Mouse (Mus musculus) ES-E14 (cell line): ENCODE data around the gene Hydin. TPM values are rescaled to one million over a fixed set of nuclear protein-coding genes. Genes with fewer than 3 reads are reported as not detected.

Experiments used
- DNase-seq: peaks from one replicate; pipeline ENCODE4 v3.0.0-alpha.2; 2013; ENCODE audit warnings: low read depth, low spot score
- H3K27ac ChIP-seq: 2 replicates; pipeline ENCODE4 v1.5.1; 2012; ENCODE audit warnings: low read depth, mild to moderate bottlenecking, low read length, moderate library complexity, mixed read lengths; ENCODE audit not compliant: poor library complexity, insufficient read depth, severe bottlenecking
- H3K36me3 ChIP-seq: 2 replicates; pipeline ENCODE4 v1.6.1; 2012; ENCODE audit warnings: mild to moderate bottlenecking, low read length, moderate library complexity, mixed read lengths; ENCODE audit not compliant: control insufficient read depth, poor library complexity, insufficient read depth, severe bottlenecking
- H3K4me1 ChIP-seq, 2 experiments: fragments of 150-350 bp in 1 of 2; sonication (generic) in 1 of 2; 2 replicates each; pipeline ENCODE4 v1.6.1; 2012; ENCODE audit warnings: low read length in 2 of 2, mild to moderate bottlenecking in 1 of 2, mixed read lengths in 1 of 2; ENCODE audit not compliant: control insufficient read depth in 2 of 2, insufficient read depth in 2 of 2, poor library complexity in 1 of 2
- H3K4me3 ChIP-seq, 2 experiments: fragments of 150-350 bp in 1 of 2; sonication (generic) in 1 of 2; 2 replicates each; pipeline ENCODE4 v1.5.1; 2012; ENCODE audit warnings: low read length in 2 of 2, low read depth in 1 of 2, mild to moderate bottlenecking in 1 of 2, mixed read lengths in 1 of 2; ENCODE audit not compliant: insufficient read depth in 1 of 2, poor library complexity in 1 of 2, severe bottlenecking in 1 of 2
- H3K9ac ChIP-seq: 2 replicates; pipeline ENCODE4 v1.6.1; 2012; ENCODE audit warnings: low read depth, mild to moderate bottlenecking, low read length, mixed read lengths; ENCODE audit not compliant: poor library complexity, insufficient read depth, severe bottlenecking
- H3K9me3 ChIP-seq: fragments of 150-350 bp; sonication (generic); 2 replicates; pipeline ENCODE4 v1.6.1; 2012; ENCODE audit warnings: low read depth, mild to moderate bottlenecking, low read length; ENCODE audit not compliant: control insufficient read depth, insufficient read depth
- CHD2 ChIP-seq: IDR thresholded peaks from 2 replicates; pipeline ENCODE4 v1.6.1; 2014; ENCODE audit warnings: mild to moderate bottlenecking, low read depth, low read length, inconsistent platforms
- HCFC1 ChIP-seq: IDR thresholded peaks from 2 replicates; pipeline ENCODE4 v1.6.1; 2012; ENCODE audit warnings: low read length, inconsistent platforms, borderline replicate concordance; ENCODE audit not compliant: insufficient read depth
- MAFK ChIP-seq: IDR thresholded peaks from 2 replicates; pipeline ENCODE4 v1.6.1; 2014; ENCODE audit warnings: mild to moderate bottlenecking, low read depth, low read length, inconsistent platforms; ENCODE audit not compliant: insufficient read depth
- ZC3H11A ChIP-seq: IDR thresholded peaks from 2 replicates; pipeline ENCODE4 v1.6.1; 2012; ENCODE audit warnings: low read depth, mild to moderate bottlenecking, inconsistent platforms, low read length, borderline replicate concordance
- ZNF384 ChIP-seq: IDR thresholded peaks from 2 replicates; pipeline ENCODE4 v1.6.1; 2012; ENCODE audit warnings: low read depth, low read length, inconsistent platforms
- in situ Hi-C, 2 experiments: fragments of 600-800 bp; cut with MboI; formaldehyde crosslinking; loops; one replicate each; pipeline ENCODE4 v1.15.1; 2025; ENCODE audit warnings: low sequenced_read_pairs in 2 of 2, inconsistent platforms in 1 of 2; ENCODE audit not compliant: unreplicated experiment in 2 of 2
- total RNA-seq: library from RNA; depleted of rRNA; stranded (reverse); fragments of 300-350 nt; gene quantifications from 2 replicates; pipeline ENCODE4 v1.2.3, GENCODE M21; 2012

Gene Hydin
- total RNA-seq, 1 experiment, result 1.0 TPM

- Histone ChIP-seq H3K4me1 (no peaks in the 10 kb centered on the region), H3K4me3 (no peak overlapping the region), H3K9ac (no peak overlapping the region), H3K36me3 (peaks cover 48% of the 10 kb centered on the region), H3K9me3 (no peaks in the 10 kb centered on the region), H3K27ac (no peak overlapping the region)
- TF ChIP-seq ZNF384, result no peak
- no peak for DNase-seq
- in situ Hi-C loops, result no loop called here
These were observed 381.8 kb downstream of the Hydin start for GRCm38 (mm10) chr8:110648577-110648976.

GRCm38 (mm10) chr8:110649286-110649685 is 382.5 kb downstream of the Hydin start:
- TF ChIP-seq HCFC1, result no peak
- no peak for TF ChIP-seq ZNF384
- TF ChIP-seq MAFK, result no peak
- TF ChIP-seq ZC3H11A, result no peak
- TF ChIP-seq CHD2, result no peak
- H3K9ac ChIP-seq, result no peak overlapping the region
- no peak overlapping the region for H3K27ac ChIP-seq
- H3K9me3 ChIP-seq, result no peaks in the 10 kb centered on the region
- in situ Hi-C loops, result no loop called here
- H3K4me3 ChIP-seq, result no peak overlapping the region
- H3K36me3 ChIP-seq, result peaks cover 53% of the 10 kb centered on the region
- no peaks in the 10 kb centered on the region for H3K4me1 ChIP-seq
- no peak for DNase-seq

DNA sequence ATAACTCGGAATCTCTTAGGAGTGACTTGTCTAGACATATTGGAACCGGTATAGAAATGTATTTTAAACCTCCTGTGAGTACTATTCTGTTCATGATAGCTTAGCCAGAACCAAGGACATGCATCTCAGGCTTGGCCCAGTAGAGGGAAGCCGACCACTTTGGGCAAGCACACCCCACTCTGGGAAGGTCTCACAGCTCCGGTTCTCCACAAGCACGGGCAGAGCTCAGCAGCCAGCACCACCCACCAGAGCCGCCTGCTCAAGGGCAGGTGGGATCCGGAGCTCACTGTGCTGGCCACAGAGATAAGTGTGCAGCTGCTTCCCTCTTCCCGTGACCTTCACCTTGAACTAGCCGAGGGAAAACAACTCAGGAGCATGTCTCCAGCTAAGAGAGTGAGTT is 384.1 kb downstream of the Hydin start:
- Histone ChIP-seq H3K4me1 (no peaks in the 10 kb centered on the region), H3K27ac (no peak overlapping the region), H3K9me3 (no peaks in the 10 kb centered on the region), H3K36me3 (peaks cover 49% of the 10 kb centered on the region), H3K4me3 (no peak overlapping the region), H3K9ac (no peak overlapping the region)
- in situ Hi-C loops, result no loop called here
- DNase-seq, result no peak
- TF ChIP-seq MAFK (no peak), CHD2 (no peak), HCFC1 (no peak), ZNF384 (no peak), ZC3H11A (no peak)

DNA sequence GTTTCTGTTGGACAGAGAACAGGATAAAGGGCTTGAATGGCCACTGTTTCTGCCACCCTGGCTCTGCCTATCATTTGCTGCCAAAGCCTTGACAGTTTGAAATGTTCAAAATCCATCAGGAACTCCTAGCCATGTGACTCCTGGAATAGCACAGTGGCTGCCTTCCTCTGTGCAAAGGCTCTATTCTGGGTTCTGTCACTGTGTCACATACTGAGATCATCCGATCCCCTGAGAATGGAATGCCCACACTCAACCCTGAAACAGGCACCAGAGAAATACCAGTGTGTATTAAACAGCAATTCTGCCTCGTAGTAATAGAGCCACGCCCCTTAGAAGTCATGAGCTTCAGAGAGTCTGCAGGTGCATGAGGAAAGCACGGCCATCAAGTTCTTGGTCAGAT is 385.1 kb downstream of the Hydin start:
- in situ Hi-C loops, result no loop called here
- Histone ChIP-seq H3K9me3 (no peaks in the 10 kb centered on the region), H3K27ac (no peak overlapping the region), H3K4me3 (no peak overlapping the region), H3K9ac (no peak overlapping the region), H3K36me3 (peaks cover 51% of the 10 kb centered on the region), H3K4me1 (no peaks in the 10 kb centered on the region)
- TF ChIP-seq HCFC1 (no peak), CHD2 (no peak), ZC3H11A (no peak), MAFK (no peak), ZNF384 (no peak)
- no peak for DNase-seq
